Mouse (Mus musculus): ENCODE measurements around the gene Zrsr2. TPM values are rescaled to one million over a fixed set of nuclear protein-coding genes. Genes with fewer than 3 reads are reported as not detected.

The Zrsr2 gene
- polyA plus RNA-seq (2014; fragmentation: Illumina TruSeq; extraction: RNeasy Lipid Tissue Mini Kit (QIAGEN cat#74804); ENCODE audit: low read depth, low replicate concordance): 51.2 TPM

GRCm38 (mm10) chrX:163958467-163958875 lies at the start of gene Zrsr2:
TSS of gene Zrsr2 (minus strand) at chrX:163958661.

GRCm38 (mm10) chrX:163908337-163909250 lies 49.9 kb downstream of the Zrsr2 start, which contains the start of gene Ap1s2:
TSS of gene Ap1s2 (plus strand) at chrX:163909017.

Other genes starting within 250 kb of the Zrsr2 start
- not detected for gene Rnf138rt1, start 197.3 kb downstream of the Zrsr2 start, polyA plus RNA-seq (2014; fragmentation: Illumina TruSeq; extraction: RNeasy Lipid Tissue Mini Kit (QIAGEN cat#74804); ENCODE audit: low read depth, low replicate concordance)
- 27.7 TPM for gene Ap1s2, start 49.6 kb downstream of the Zrsr2 start, polyA plus RNA-seq (2014; fragmentation: Illumina TruSeq; extraction: RNeasy Lipid Tissue Mini Kit (QIAGEN cat#74804); ENCODE audit: low read depth, low replicate concordance)
- gene Car5b, start 69.3 kb upstream of the Zrsr2 start, polyA plus RNA-seq (2014; fragmentation: Illumina TruSeq; extraction: RNeasy Lipid Tissue Mini Kit (QIAGEN cat#74804); ENCODE audit: low read depth, low replicate concordance): 112 TPM
- 5.1 TPM for gene Siah1b, start 117.8 kb upstream of the Zrsr2 start, polyA plus RNA-seq (2014; fragmentation: Illumina TruSeq; extraction: RNeasy Lipid Tissue Mini Kit (QIAGEN cat#74804); ENCODE audit: low read depth, low replicate concordance)
- 7,533 TPM for gene Cltrn, start 130.2 kb upstream of the Zrsr2 start, polyA plus RNA-seq (2014; fragmentation: Illumina TruSeq; extraction: RNeasy Lipid Tissue Mini Kit (QIAGEN cat#74804); ENCODE audit: low read depth, low replicate concordance)
- 77.6 TPM for gene Ace2, start 180.7 kb upstream of the Zrsr2 start, polyA plus RNA-seq (2014; fragmentation: Illumina TruSeq; extraction: RNeasy Lipid Tissue Mini Kit (QIAGEN cat#74804); ENCODE audit: low read depth, low replicate concordance)

Data from kidney, adult 10 weeks (tissue).